Comparison of ENCODE assay signal across 11 mouse cellular contexts in genomic region chr11:119839411-119840342, GRCm38 (mm10).
A peak's percentile ranks its signal among the peaks of the same experiment; 100 is the strongest.
DNase-seq lines count a peak whose midpoint lies in the region; ATAC-seq and TF ChIP-seq lines count a peak whose summit lies in the region.
"Had no signal": no experiment of that assay in that cellular context is flagged by ENCODE, and none has a peak within 500 bp of the region (broad histone marks: within the 10 kb centered on the region; RNA-seq: fewer than 3 reads in every experiment).

No protein-coding gene starts in this region.

- peak; percentile 69 for DNase-seq in gastrocnemius, adult 2 months
- DNase-seq in gastrocnemius, postnatal 4 days (ENCODE audit: low spot score in 2 of 2) = no peak
- DNase-seq in cerebellum, postnatal 10 days = peak; percentile 75 to 77
- DNase-seq in thymus, postnatal 14 days = peak; percentile 72
- no peak for DNase-seq in heart, adult 8-10 months (ENCODE audit: low spot score)
- DNase-seq: kidney, postnatal 36 days; lung, adult 2 months had no signal

- H3K27me3 ChIP-seq in midbrain, embryonic 16.5 days (ENCODE audit: control insufficient read depth, insufficient read depth, low read depth, low read length) = no peaks in the 10 kb centered on the region
- no peaks in the 10 kb centered on the region for H3K27me3 ChIP-seq in midbrain, embryonic 15.5 days (replicated peaks)
- H3K27me3 ChIP-seq in intestine, embryonic 15.5 days (replicated peaks) = no peaks in the 10 kb centered on the region
- H3K27me3 ChIP-seq: CH12.LX had no signal

- no peak overlapping the region for H3K4me3 ChIP-seq in gastrocnemius, adult 2 months
- no peak overlapping the region for H3K4me3 ChIP-seq in midbrain, embryonic 16.5 days (ENCODE audit: low read depth, low read length)
- H3K4me3 ChIP-seq in midbrain, embryonic 15.5 days = no peak overlapping the region
- H3K4me3 ChIP-seq in intestine, embryonic 15.5 days (replicated peaks) = no peak overlapping the region

- WGBS in midbrain, embryonic 16.5 days = 79% methylated on average over 10 of the region's 10 CpGs
- WGBS in midbrain, embryonic 15.5 days = 82% methylated on average over 10 of the region's 10 CpGs
- WGBS in intestine, embryonic 15.5 days = 82% methylated on average over 10 of the region's 10 CpGs

- no peaks in the 10 kb centered on the region for H3K9me3 ChIP-seq in midbrain, embryonic 16.5 days (replicated peaks; ENCODE audit: control insufficient read depth, low read length, poor library complexity, severe bottlenecking)
- no peaks in the 10 kb centered on the region for H3K9me3 ChIP-seq in midbrain, embryonic 15.5 days
- H3K9me3 ChIP-seq in intestine, embryonic 15.5 days = no peaks in the 10 kb centered on the region

- H3K4me2 ChIP-seq in midbrain, embryonic 16.5 days (ENCODE audit: low read length) = no peak overlapping the region
- H3K4me2 ChIP-seq in midbrain, embryonic 15.5 days = no peak overlapping the region
- H3K4me2 ChIP-seq in intestine, embryonic 15.5 days (replicated peaks) = no peak overlapping the region

- H3K36me3 ChIP-seq in midbrain, embryonic 16.5 days (ENCODE audit: control insufficient read depth, insufficient read depth, low read length) = no peaks in the 10 kb centered on the region
- H3K36me3 ChIP-seq in midbrain, embryonic 15.5 days (replicated peaks) = peaks cover 5% of the 10 kb centered on the region
- peaks cover 10% of the 10 kb centered on the region; the same call in 1 of the 2 replicates for H3K36me3 ChIP-seq in intestine, embryonic 15.5 days

- intact Hi-C loops in gastrocnemius, adult 2 months (cut with DNase I) = no loop called here

- H3K27ac ChIP-seq in gastrocnemius, adult 2 months = 0 out of 2 replicates have a peak overlapping the region, but pooled peaks have one; percentile 35
- H3K27ac ChIP-seq in midbrain, embryonic 16.5 days (ENCODE audit: low read length) = peak overlapping the region; percentile 45; the same call in 1 of the 2 replicates
- no peak overlapping the region for H3K27ac ChIP-seq in midbrain, embryonic 15.5 days
- H3K27ac ChIP-seq in intestine, embryonic 15.5 days = no peak overlapping the region

- no peak for ATAC-seq in midbrain, embryonic 16.5 days
- ATAC-seq in midbrain, embryonic 15.5 days (replicated peaks) = no peak
- ATAC-seq in intestine, embryonic 15.5 days = no peak

- H3K4me1 ChIP-seq in midbrain, embryonic 16.5 days (ENCODE audit: control insufficient read depth, insufficient read depth, low read length) = no peaks in the 10 kb centered on the region
- no peaks in the 10 kb centered on the region; the same call in 1 of the 2 replicates for H3K4me1 ChIP-seq in midbrain, embryonic 15.5 days
- H3K4me1 ChIP-seq in intestine, embryonic 15.5 days (replicated peaks) = 0 out of 2 replicates have a peak, but pooled peaks cover 8% of the 10 kb centered on the region

- TF ChIP-seq CTCF in gastrocnemius, adult 2 months (IDR thresholded peaks at IDR 0.05) = peak; percentile 17; the same call in 1 of the 2 replicates

- no peak overlapping the region for H3K9ac ChIP-seq in midbrain, embryonic 16.5 days (ENCODE audit: low read depth, low read length)
- no peak overlapping the region for H3K9ac ChIP-seq in midbrain, embryonic 15.5 days
- H3K9ac ChIP-seq in intestine, embryonic 15.5 days = no peak overlapping the region

Comparison
In these comparisons a context has a peak if more than half of its experiments do, and no peak if none do; other contexts are left out.
1. DNase-seq: peak in gastrocnemius, adult 2 months (single experiment), cerebellum, postnatal 10 days (2 of 2) and thymus, postnatal 14 days (single experiment); none in gastrocnemius, postnatal 4 days (0 of 2) and heart, adult 8-10 months (single experiment).
2. H3K27ac ChIP-seq: peak in gastrocnemius, adult 2 months (single experiment) and midbrain, embryonic 16.5 days (single experiment); none in midbrain, embryonic 15.5 days (single experiment) and intestine, embryonic 15.5 days (single experiment).